Mouse (Mus musculus) urinary bladder, postnatal 14 days (tissue): ENCODE data around the gene Ldlrad1.

Source experiments
- DNase-seq: peaks from one replicate; pipeline ENCODE4 v3.0.0; 2021; ENCODE audit warnings: low spot score

Gene Ldlrad1

DNA sequence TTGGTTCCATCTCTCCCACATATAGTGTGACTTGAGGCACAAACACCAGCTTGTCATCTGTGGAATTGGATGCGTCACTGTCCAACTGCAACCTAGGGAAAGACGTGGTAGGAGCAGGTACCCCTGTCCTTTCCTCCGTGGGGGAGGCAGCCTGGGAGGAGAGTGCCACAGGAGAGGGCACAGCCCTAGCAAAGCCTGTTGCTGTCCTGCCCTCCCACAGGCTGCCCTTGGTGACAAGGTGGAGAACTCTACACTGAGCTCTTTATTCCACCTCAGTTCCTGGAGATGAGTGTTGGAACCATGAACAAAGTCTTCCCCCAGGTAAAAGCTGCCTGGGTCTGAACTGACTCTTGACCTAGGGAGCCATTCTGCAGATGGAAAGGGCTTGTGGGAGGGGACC is at the start of gene Ldlrad1:
Gene Ldlrad1, plus strand, starts transcription at position 301 of the 400 bp plus-strand sequence.
- DNase-seq, result no peak

DNA sequence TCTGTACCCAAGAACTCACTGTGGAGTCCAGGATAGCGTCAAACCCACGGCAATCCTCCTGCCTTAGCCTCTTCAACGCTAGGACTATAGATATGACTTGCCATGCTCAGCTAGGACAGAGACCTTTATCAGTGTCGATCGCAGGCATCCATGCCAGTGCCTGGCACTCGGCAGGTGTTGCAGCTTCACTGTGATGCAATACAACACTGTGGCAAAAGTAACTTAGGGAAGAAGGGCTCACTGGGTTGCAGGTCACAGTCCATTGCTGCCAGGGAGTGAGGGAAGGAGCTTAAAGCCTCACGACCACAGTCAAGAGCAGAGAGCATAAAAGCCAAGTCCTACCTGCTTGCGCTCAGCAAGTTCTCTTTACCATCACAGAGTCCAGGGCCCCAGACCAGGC is 48.8 kb upstream of the Ldlrad1 start:
- DNase-seq, result no peak

DNA sequence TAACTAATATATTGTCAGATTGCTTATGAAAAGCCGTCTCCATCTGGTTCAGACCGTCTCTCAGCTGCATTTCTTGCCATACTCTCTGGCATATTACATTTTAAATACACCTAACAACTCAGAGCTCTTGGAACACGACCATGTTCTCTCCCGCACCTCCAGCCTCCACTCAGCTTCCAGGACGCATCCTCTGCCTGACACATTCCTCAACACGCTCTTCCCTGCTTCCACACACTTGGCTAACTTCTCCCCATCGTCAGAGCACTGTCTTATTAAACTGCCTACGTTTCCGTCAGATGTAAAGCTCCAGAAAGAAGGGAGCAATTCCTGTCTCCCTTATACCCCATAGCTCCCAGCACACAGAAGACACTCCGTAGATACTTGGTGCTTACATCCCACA is 45.6 kb upstream of the Ldlrad1 start:
- DNase-seq, result no peak

DNA sequence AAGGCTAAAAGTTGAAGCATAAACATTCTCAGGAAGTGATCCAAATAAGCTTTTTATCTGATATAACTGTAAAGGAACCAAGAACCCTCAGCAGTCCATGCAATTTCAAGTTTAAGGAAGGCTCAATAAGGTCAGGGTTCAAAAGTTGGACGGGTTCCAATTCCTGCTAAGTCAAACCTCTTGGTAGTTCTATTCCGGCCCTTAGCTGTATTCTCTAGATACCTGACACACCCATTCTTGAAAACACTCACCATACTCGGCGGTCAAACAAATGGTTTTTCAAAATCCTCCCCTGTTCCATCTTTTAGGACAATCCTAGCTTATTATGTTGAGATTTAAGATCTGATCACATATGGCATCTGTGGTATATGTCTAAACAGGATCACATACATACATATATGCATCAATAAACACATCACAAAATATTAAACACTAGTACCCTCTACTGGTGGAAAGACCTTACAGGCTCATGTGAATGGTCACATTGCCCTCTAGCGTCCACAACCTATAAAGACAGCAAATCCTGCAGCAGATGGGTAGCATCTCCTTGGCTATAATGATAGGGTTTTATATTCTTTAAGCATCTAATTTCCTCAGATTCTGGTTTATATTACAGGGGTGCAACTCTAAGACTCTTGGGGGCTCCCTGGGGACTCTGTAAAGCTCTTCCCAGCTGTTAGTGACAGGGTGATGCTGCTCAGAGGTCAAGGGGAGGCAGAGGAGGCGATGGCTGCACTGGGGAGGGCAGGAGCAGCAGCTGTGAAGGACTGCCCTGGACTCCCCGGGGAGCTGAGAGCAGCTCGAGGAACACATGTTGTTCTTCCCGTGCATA is 45.0 kb upstream of the Ldlrad1 start:
- DNase-seq, result peak; percentile 67

GRCm38 (mm10) chr4:107166700-107167099 is 42.3 kb upstream of the Ldlrad1 start:
- no peak for DNase-seq

DNA sequence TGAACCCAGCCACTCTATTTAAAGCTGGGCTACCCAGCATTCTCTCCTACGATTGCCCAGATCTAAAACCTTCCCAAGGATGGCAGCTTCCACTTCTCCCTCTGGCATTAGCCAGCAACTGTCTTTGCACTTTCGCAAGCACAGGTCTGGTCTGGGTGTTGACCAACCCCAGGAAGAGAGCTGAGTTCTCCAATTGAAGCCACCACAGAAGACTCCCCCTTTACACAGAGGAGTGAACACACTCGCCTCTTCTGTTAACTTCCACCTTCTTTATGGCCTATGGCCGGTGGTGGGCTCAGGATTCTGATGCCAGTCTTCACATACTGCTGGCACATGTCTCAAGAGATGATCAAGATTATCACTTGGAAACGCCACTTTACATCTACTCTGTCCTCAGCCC is 41.2 kb upstream of the Ldlrad1 start:
- no peak for DNase-seq

DNA sequence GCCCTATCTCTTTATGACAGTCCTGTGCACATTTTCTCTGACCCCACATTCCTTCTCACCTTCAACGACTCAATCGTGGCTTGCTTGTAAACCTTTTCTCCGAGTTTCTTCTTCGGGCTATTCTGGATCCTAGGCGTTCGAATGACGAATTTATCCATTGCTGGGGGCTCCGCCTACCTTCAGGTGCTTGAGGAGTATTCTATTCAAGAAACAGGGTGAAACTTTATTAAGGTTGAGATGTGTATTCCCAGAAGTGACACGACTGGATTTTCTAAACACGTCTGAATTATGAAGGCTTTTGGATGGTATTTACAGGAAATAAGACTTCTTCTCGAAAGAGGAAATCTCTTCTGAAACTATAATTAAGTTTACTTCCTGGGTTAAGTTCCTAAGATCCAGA is 31.5 kb upstream of the Ldlrad1 start:
- no peak for DNase-seq

- peak; percentile 99 for DNase-seq
Measured at GRCm38 (mm10) chr4:107178182-107178829, 30.7 kb upstream of the Ldlrad1 start, which contains the start of gene Tmem59. Tmem59 (plus strand) TSS chr4:107178399.

DNA sequence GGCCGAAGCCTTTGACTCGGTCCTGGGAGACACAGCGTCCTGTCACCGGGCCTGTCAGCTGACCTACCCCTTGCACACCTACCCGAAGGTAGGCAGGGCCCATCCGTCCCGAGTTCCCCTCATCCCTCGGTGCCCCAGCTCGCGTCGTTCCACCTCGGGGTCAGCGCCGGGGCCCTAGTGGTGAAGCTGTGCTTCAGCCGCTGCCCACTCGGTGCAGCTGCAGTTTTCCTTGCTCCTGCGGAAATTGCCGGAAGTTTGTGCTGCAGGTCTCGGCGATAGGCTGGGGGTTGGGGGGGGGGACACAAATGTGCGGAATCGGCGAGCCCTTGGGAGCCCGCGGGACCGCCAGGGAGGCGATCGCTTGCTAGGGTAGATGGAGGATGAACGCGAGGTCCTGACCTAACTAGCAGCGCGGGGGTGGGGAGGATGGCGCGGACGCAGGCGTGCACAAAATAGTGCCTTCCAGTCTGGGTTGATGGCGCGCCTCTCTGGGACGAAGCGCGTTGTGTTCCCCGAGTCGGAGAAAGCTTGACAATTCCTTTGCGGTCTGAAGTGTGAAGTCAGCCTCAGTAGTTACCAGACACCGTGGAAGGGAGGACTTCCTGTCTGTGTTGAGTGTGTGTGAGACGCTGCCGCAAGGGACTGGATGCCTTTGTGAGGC is 30.0 kb upstream of the Ldlrad1 start, which contains the start of gene Tceanc2:
Gene Tceanc2, minus strand, starts transcription at position 287 of the 661 bp plus-strand sequence.
- DNase-seq, result peak; percentile 49

GRCm38 (mm10) chr4:107179561-107179960 is 29.4 kb upstream of the Ldlrad1 start:
- DNase-seq, result no peak

GRCm38 (mm10) chr4:107180746-107181145 is 28.2 kb upstream of the Ldlrad1 start:
- no peak for DNase-seq

GRCm38 (mm10) chr4:107181866-107182265 is 27.1 kb upstream of the Ldlrad1 start:
- no peak for DNase-seq

GRCm38 (mm10) chr4:107182796-107183195 is 26.2 kb upstream of the Ldlrad1 start:
- DNase-seq, result no peak

DNA sequence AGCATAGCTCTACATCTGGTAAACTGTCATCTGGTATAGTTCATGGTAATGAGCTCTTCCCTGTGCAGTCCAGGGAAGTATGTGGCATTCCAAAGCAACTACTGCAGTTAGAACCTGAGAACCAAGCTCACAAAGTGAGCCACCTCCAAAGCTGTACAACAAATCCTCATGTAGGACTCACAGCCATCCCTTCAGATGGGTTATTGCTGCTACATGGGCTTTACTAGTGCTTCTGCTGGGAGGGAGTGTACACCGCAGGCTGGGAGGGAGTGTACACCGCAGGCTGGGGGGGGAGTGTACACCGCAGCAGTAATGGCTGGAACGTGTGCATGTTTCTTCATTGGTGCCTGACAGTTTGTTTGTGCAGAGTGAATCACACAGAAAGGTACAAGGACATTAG is 25.8 kb upstream of the Ldlrad1 start:
- no peak for DNase-seq

DNA sequence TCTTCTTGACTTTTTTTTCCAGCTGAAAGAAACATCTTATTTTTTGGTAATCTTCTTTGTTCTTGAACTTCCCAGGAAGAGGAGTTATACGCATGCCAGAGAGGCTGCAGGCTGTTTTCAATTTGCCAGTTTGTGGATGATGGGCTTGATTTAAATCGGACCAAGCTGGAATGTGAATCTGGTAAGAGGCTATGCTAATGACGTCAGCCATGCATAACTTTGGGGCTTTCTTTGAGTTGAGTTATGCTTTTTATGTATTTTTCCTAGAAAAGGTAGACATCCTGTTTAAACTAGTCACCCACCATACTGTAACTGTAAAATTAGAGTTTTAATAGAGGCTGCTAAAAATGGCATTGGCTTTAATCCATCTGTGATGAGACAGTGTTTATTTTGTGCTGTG is 23.3 kb upstream of the Ldlrad1 start:
- DNase-seq, result no peak

GRCm38 (mm10) chr4:107193841-107194240 is 15.1 kb upstream of the Ldlrad1 start:
- no peak for DNase-seq

GRCm38 (mm10) chr4:107196454-107196853 is 12.5 kb upstream of the Ldlrad1 start:
- DNase-seq, result no peak

GRCm38 (mm10) chr4:107198072-107198471 is 10.9 kb upstream of the Ldlrad1 start:
- no peak for DNase-seq

DNA sequence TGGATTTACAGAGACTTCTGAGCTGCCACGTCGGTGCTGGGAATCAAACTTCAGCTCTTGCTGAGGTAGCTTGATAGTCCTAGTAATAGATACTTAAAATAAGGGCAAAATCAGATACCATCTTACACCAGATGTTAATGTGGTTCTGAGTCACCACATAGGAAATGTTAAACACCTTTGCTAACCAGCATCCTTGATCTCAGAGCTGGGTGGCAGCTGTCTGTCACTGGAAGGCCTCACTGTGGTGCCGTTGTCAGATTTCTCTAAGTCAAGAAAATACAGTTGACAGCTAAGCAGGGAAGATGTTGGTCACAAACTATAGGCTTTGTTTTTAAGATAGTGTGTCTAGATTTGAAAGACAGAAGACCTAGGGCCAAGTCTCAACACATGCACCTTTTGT is 7.2 kb upstream of the Ldlrad1 start:
- DNase-seq, result no peak

GRCm38 (mm10) chr4:107203001-107203400 is 6.0 kb upstream of the Ldlrad1 start:
- DNase-seq, result no peak

- no peak for DNase-seq
Measured at GRCm38 (mm10) chr4:107207016-107207415, 2.0 kb upstream of the Ldlrad1 start.

GRCm38 (mm10) chr4:107210483-107211097 is 1.6 kb downstream of the Ldlrad1 start:
- peak; percentile 69 for DNase-seq
